Mouse (Mus musculus) lung, postnatal 4 days (tissue): ENCODE results near the gene Gm10563.
A peak's percentile ranks its signal among the peaks of the same experiment; 100 is the strongest.

Experiments
- DNase-seq, 2 experiments: peaks; one replicate each; pipeline ENCODE4 v3.0.0; 2021

The Gm10563 gene

GRCm38 (mm10) chr4:155652283-155653085 is 7.3 kb upstream of the Gm10563 start:
- no peak for DNase-seq

GRCm38 (mm10) chr4:155651553-155652269 is 6.5 kb upstream of the Gm10563 start:
- DNase-seq: peak; percentile 66 to 79

- DNase-seq: no peak
These were observed 4.1 kb upstream of the Gm10563 start for GRCm38 (mm10) chr4:155649355-155649754.

GRCm38 (mm10) chr4:155645721-155646120 is 513 bp upstream of the Gm10563 start:
- DNase-seq: no peak

- no peak for DNase-seq
These were observed 1.7 kb downstream of the Gm10563 start for GRCm38 (mm10) chr4:155643531-155643930.

GRCm38 (mm10) chr4:155635766-155636499 is 9.3 kb downstream of the Gm10563 start:
- no peak for DNase-seq

GRCm38 (mm10) chr4:155630267-155630666 is 14.9 kb downstream of the Gm10563 start:
- DNase-seq: no peak

- DNase-seq: peak; percentile 97 to 99
These were observed 20.6 kb downstream of the Gm10563 start, which contains the start of gene Cdk11b for GRCm38 (mm10) chr4:155624338-155625291. Cdk11b (plus strand) TSS chr4:155624854.

- DNase-seq: no peak
These were observed 26.9 kb downstream of the Gm10563 start for GRCm38 (mm10) chr4:155618321-155618720.

- no peak for DNase-seq
These were observed 31.9 kb downstream of the Gm10563 start for GRCm38 (mm10) chr4:155613264-155613663.

GRCm38 (mm10) chr4:155611860-155612259 is 33.3 kb downstream of the Gm10563 start:
- no peak for DNase-seq

GRCm38 (mm10) chr4:155606825-155607224 is 38.4 kb downstream of the Gm10563 start:
- no peak for DNase-seq

- DNase-seq: no peak
These were observed 40.1 kb downstream of the Gm10563 start for GRCm38 (mm10) chr4:155605132-155605531.

- DNase-seq: no peak
These were observed 41.4 kb downstream of the Gm10563 start for GRCm38 (mm10) chr4:155603801-155604200.

- no peak for DNase-seq
These were observed 42.5 kb downstream of the Gm10563 start for GRCm38 (mm10) chr4:155602753-155603152.

- no peak for DNase-seq
These were observed 43.2 kb downstream of the Gm10563 start for GRCm38 (mm10) chr4:155601997-155602456.

GRCm38 (mm10) chr4:155601091-155601996 is 43.9 kb downstream of the Gm10563 start, which contains the start of gene Slc35e2:
Slc35e2 (plus strand) TSS chr4:155601416.
- peak; percentile 93 to 94 for DNase-seq

GRCm38 (mm10) chr4:155599901-155600825 is 45.0 kb downstream of the Gm10563 start:
- DNase-seq: no peak

GRCm38 (mm10) chr4:155598536-155598935 is 46.7 kb downstream of the Gm10563 start:
- no peak for DNase-seq

GRCm38 (mm10) chr4:155596606-155597005 is 48.6 kb downstream of the Gm10563 start:
- no peak for DNase-seq
